Mouse (Mus musculus): ENCODE data around the gene Rnf121.

Rnf121 gene

DNA sequence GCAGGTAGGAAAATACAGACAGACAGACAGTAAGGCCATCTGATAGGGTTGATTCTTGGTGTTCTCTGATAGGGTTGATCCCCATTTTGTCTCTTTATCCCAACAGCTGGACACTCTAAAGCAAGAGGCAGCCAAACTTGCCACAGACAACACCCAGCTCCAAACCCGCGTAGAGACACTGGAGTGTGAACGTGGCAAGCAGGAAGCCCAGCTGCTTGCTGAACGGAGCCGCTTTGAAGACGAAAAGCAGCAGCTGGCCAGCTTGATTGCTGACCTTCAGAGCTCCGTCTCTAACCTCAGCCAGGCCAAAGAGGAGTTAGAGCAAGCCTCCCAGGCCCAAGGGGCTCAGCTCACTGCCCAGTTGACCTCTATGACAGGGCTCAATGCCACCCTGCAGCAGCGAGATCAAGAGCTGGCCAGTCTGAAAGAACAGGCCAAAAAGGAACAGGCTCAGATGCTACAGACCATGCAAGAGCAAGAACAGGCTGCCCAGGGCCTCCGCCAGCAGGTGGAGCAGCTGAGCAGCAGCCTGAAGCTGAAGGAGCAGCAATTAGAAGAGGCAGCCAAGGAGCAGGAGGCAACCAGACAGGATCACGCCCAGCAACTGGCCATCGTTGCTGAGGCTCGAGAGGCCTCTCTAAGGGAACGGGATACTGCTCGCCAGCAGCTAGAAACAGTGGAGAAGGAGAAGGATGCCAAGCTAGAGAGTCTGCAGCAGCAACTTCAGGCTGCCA, 66.9 kb downstream of the Rnf121 start:
- peak; percentile 77 for DNase-seq

DNA sequence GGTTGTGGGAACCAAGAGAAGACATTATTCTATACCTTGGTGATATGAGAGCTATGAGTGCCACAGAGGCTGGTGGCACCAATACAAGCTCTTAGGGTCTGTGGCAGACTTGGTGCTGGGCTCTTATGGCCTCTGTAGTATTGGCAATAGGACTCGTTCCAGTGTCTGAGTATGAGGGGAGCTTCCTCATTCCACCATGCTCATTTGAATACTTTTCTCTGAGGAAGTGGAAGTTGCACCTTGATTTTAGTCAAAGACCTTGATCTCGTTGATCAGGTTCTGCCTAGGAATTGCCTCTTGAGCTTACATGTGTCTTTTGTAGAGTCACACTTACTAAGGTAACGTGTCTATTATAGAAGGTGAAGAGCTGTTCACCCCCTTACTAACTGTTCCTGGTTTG, 71.0 kb downstream of the Rnf121 start:
- DNase-seq = no peak

DNA sequence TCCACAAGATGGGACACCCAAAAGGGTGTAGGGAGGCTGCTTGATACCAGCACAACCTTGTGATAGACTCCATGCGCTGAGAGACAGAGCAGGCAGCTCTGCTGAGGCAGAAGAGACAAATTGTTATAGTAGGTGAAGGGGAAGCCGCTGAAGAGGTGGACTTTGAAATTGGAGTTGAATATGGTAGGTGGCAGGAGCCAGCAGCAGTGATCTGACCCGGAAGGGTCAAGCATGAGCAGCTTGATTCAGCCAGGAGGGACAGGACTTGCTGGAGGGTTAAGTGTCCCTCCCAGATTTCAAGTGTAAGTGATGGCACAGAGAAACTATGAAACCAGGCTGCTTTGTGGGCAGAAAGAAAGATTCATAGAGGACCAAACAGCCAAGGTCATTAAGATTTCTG, 80.2 kb downstream of the Rnf121 start:
- DNase-seq = no peak

DNA sequence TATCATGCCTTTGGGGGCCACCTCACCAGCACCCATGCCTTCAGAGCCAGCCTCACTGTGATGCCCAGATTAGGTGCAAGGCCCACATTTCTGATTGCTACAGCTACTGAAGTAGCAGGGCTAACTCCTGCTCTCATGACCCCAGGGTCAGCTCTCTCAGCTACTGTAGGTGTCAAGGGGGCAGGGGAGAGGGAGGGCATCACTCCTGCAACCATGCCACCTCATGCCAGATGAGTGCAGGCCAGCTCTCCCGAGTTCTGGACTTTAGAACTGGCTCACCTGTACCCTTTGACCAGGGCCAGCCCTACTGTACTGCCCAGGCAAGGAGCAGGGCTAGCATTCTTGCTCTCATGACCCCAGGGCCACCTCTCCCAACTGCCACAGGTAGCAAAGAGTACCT, 82.5 kb downstream of the Rnf121 start:
- DNase-seq = no peak

DNA sequence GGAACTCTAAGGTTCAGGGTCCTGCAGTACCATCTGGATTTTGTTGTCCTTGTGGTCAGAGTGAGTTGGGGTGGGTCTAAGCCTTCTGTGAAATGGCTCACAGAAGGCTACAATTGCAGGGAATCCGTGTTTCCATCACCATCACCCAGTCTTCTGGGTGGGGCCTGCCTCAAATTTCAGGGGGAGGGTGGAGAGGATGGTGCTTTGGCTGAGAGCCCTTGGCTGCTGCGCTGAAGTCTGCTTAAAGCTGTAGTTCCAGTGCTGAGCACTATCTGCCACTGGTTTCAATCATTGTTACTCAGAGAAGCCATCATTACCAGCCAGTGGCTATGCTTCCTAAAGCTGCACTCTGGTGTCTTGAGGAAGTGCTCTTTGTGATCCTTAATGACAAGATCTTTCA, 90.8 kb downstream of the Rnf121 start:
- no peak for DNase-seq

DNA sequence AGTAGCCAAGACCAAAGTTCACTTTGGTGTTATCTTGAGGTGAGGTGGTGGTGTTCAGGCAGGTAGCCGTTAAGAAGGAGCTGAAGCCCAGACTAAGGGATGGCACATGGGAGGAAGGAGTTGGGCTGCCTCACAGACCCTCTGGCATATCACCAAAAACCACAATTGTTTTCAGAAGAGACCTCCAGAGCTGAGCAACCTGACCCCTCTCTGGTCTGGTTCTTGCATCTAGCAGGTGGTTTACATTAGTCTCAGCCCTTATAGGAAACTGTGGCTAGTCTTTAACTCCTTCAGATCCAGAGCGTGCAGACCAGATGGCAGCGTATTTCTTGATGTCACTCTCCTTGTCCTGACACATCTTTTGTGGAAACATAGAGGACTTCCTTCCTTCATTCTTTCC, 91.5 kb downstream of the Rnf121 start:
- no peak for DNase-seq

DNA sequence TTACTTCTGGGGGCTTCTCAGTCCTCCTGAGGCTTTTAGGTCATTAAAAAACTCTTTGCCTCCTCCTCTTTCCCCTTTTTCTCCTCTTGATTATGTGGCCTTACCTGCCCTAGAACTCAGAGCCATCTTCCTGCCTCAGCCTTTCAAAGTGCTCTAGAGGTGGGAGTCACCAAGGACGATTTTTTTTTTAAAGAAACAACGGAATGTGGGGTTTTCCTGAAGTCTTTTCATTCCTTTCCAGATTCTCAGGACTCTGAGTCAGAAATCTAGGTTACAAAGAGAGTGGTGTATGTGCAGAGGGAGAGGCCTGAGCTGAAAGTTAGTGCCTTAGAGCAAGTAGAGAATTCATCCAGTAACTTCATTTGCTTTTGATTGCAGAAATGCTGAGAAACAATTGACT, 93.5 kb downstream of the Rnf121 start:
- DNase-seq = no peak

DNA sequence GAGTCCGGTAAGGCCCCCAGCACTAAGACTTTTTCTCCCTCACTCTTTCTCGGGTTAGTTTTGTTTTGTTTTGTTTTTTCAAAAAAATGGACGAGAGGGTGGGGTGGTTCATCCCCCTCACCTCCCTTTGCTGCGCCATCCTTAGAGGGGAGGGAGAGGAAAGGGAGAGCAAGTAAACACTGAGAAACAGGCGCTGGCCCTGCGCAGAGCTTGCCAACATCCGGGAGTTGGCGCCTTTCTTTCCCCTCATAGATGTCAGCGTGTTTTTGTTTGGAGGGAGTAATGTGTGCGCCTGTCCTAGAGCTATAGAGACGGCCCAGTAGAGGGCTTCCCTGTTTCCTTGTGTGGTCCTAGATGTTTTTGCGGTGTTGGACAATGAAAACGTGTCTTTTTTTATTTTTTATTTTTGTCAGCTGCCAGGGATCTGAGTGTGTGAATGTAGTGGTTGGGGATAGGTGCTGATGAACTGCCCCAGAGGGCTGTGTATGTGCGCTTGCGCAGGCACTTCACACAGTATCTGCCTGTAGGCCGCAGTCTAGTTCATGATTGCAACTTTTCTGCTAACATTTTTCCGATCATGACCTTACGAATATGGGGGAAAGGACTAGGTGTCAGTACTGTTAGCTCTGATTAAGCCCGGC, 94.3 kb downstream of the Rnf121 start:
- DNase-seq = peak; percentile 77

DNA sequence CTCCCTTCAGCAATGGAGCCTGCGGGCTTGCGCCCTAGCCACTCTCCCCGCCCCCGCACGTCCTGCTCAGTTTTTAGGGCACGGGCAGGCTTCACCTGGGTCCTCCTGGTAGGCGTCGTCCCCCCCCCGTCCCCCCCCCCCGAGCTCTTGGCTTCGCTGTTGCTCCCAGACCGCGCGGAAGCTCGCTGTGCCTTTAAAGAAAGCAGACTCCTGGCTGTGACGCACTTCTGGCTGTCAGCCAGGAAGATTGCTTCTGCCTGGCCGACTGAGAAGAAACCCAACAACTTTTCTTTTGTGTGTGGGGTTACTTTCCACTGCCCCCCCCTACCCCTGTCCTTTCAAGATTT, 94.9 kb downstream of the Rnf121 start:
- DNase-seq = peak; percentile 84

DNA sequence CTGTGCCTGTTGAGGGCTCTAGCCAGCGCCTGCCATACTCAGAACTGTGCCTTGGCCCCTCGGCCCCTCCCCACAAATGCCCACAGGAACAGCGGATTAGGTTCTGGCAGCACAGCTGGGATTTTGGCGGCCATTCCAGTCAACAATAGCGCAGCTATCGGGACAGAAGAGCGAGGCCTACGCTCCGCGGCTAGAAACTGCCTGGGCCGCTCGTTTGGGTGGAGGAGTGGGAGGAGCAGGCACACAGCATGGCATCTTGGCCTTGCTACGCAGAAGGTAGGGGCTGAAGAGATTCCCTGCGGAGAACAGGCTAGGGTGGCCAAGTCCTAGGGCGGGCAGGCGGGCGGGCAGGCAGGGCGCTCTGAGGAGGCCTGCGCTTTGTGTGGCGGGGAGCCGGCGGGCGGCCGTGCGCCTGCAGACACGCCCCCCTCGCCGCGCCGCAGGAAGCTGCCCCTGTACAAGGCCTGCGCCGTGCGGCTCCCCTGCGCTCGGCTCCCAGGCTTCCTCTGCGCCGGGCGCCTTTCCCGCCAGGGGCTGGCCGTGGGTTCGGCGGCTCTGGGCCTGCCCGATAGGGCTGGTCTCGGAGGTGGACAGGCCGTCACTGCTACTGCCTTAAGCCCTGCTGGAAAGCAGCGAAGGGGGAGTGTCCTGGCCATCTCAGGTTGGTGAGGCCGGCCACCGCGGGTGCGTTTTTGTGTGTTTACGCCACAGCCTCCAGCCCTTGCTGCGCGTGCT, 95.4 kb downstream of the Rnf121 start:
- DNase-seq = peak; percentile 87
